Mouse (Mus musculus): ENCODE measurements around the gene Fam117a.
A peak's percentile ranks its signal among the peaks of the same experiment; 100 is the strongest.
"Not testable (repeated sequence)": the region's sequence is repeated elsewhere in the genome, so short reads cannot be mapped to it uniquely, and the experiment has no call there.

Gene Fam117a

GRCm38 (mm10) chr11:95393500-95393816 is 56.6 kb downstream of the Fam117a start:
- DNase-seq (ENCODE audit: low read depth), result no peak

DNA sequence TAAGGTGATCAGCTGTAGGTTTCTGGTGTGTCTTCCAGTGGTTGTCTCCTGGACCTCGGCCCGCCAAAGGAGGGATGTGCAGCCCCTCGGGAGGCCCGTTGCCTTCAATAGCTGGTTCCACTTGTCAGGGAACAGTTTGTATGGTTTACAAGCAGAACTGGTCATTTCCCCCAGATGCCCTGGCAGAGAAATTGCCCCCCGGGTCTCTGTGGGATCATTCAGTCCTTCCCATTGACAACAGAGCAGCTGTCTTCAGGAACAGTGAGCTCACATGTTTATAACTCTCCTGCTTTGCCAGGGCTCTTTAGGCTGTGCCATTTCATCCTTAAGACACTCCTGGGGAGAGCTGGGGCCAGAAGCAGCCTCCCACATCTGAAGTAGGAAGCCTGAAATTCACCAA is 57.3 kb downstream of the Fam117a start:
- no peak for DNase-seq (ENCODE audit: low read depth)

DNA sequence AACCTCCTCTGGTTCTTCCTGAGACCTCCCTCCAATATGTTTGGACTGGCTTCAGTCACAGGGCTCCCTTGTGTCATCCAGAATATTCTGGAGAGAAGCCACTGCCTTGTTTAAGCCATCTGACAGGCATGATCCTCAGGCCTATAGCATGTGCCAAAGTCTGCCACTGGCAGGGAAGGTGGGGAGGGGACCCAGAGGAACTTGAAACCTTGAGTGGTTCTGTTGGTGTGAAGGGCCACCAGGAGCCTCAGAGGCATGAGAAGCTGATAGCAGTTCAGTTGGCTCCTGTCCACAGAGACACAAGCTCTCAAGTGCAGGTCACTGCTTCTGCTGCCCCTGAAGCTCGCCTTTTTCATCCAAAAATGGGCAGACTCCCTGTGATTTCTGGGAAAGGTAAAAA is 59.7 kb downstream of the Fam117a start:
- no peak for DNase-seq (ENCODE audit: low read depth)

- peak; percentile 84 for DNase-seq (ENCODE audit: low read depth)
These were observed 61.3 kb downstream of the Fam117a start for GRCm38 (mm10) chr11:95397843-95398835.

GRCm38 (mm10) chr11:95399520-95400020 is 62.8 kb downstream of the Fam117a start:
- no peak for DNase-seq (ENCODE audit: low read depth)

DNA sequence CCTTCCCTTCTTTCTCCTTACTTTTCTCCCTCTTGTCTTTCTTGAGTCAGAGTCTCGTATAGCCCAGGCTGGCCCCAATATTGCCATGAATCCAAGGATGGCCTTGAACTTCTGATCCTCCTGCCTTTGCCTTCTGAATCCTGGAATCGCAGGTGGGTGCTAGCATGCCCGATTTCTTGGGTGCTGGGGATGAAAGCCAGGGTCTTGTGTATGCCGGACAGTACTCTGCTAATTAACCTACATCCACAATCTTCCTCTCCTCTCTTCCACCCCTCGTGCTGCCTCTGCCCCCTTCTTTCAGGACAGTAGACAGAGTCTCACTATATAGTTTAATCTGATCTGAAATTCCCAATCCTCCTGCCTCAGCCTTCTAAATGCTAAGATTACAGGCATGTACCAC is 64.8 kb downstream of the Fam117a start:
- DNase-seq (ENCODE audit: low read depth), result no peak

DNA sequence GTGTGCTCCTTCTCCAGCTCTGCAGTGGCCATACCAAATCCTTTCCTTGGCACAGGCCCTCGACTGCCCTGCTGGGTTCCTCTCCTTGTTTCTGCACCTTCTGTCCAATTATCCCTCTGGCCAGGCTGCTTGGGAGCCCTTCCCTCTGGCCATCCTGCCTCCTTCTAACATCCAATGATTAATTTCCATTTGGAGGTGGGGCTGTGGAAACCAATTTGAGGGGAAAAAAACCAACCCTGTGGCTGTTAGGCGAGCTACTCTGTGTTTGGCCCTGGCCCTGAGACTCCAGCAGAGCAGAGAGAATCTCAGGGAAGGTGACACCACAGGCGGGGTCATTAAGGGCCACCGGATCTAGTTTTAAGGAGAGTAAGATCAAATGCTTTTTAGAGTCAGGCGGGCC is 65.4 kb downstream of the Fam117a start:
- DNase-seq (ENCODE audit: low read depth), result no peak

GRCm38 (mm10) chr11:95402658-95403101 is 65.9 kb downstream of the Fam117a start:
- no peak for DNase-seq (ENCODE audit: low read depth)

DNA sequence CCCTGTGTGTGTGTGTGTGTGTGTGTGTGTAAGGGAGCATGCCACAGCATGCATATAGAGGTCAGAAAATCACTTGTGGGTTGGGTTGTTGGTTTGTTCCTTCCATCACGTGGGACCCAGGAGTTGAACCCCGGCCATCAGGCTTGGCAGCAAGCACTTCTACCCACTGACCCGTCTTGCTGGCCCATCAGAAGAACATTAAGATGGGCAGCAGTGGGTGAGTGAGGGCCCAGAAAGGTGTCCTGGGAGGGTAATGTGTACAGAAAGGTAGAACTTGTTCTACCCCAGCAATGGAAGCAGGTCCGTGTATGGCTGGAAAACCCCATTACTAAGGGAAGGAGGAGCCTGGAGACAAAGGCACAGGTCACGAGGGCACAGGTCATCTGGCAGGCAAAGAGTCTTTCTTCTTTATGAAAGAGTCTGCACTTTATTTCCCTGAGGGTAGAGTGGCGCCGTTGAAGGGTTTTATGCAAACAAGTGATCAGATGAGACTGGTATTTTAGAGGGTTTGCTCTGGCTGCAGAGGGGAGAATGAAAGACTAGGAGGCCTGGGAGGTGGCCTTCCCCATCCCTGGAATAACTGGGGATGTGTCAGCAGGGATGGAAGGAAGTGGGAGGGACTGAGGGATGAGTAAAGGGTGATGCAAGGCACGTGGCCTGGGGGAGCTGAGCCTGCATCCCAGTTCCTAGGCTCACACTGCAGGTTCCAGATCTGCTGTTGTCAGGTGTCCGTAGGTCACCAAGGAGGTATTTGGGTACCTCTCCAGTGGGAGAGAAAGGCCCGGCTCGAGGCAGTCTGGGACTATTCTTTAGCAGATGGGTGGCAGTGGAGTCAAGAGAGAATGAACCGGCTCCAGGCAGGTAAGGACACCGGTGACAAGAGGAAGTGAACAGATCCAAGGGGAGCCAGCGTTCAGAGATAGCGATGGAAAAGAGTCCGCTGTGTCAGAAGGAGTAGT is 66.8 kb downstream of the Fam117a start:
- no peak for DNase-seq (ENCODE audit: low read depth)

GRCm38 (mm10) chr11:95405771-95406170 is 69.0 kb downstream of the Fam117a start:
- DNase-seq (ENCODE audit: low read depth), result no peak

DNA sequence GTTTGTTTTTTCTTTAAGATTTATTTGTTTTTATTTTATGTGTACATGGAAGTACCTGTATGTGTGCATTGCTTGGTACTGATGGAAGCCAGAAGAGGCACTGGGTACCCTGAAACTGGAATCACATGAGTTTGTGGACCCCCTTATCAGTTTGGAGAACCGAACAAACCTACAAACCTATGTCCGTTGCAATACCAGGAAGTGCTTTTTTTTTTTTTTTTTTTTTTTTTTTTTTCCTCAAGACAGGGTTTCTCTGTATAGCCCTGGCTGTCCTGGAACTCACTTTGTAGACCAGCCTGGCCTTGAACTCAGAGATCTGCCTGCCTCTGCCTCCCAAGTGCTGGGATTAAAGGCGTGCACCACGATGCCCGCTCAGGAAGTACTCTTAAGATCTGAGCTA is 69.6 kb downstream of the Fam117a start:
- not testable (repeated sequence) for DNase-seq (ENCODE audit: low read depth)

- DNase-seq (ENCODE audit: low read depth), result no peak
These were observed 72.8 kb downstream of the Fam117a start for GRCm38 (mm10) chr11:95409450-95410112.

- DNase-seq (ENCODE audit: low read depth), result no peak
These were observed 74.7 kb downstream of the Fam117a start for GRCm38 (mm10) chr11:95411453-95412013.

DNA sequence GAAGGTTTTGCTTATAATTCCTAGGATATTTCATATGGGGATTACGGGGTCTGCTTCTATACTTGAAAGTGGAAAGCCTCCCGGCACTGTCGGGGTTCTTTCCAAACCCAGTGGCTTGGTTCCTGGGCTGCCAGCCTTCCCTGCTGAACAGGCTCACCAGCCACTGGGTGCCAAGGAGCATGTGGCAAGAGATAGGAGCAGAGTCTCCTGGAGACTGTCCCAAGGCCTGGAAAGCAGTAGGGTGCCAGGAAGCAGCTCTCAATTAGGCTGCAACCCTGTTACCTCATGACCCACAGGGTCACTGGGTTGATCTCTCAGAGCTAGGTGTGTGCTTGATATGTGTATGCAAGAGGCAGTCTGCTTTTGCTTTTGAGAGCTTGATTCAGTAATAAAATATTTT is 75.8 kb downstream of the Fam117a start:
- DNase-seq (ENCODE audit: low read depth), result no peak

DNA sequence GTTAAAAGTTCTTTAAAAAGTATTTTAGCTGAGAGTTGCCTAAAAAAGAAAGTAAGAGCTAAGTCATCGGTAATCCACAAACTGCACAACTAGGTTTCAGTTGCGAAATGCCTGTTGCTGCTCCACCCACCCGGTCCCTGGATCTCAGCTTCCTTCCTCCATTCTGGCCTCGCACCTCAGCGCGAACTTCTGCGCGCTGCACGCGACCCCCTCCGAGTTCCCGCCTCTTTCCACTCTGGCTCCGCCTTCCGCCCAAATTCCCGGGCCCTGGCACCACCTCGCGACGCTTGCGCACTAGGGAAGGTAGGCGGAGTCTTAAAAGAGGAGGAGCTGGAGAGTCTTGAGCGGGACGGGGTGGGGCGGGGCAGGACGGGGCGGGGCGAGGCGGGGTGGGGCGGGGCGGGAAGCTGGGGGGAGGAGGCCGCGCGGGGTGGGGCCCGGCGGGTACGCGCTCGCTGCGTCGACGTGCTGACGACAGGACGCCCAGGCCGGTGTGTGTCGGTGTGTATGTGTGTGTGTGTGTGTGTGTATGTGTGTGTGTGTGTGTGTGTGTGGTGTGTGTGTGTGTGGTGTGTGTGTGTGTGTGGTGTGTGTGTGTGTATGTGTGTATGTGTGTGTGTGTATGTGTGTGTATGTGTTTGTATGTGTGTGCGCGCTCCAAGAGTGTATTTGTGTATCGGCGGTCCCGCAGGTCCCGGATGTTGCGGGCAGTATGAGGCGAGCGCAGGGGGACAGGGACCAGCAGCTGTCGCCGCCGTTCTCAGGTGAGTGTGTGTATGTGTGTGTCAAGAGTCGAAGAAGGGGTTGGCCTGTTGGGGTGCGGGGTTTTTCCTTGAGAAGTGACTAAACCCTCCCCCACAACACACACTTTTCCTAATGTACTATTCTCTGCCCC is 77.1 kb downstream of the Fam117a start, which contains the start of gene Spop:
TSS of gene Spop (plus strand) at position 440 of the 895 bp plus-strand sequence.
- peak; percentile 99 for DNase-seq (ENCODE audit: low read depth)

- peak; percentile 98 for DNase-seq (ENCODE audit: low read depth)
These were observed 77.8 kb downstream of the Fam117a start for GRCm38 (mm10) chr11:95414536-95415161.

DNA sequence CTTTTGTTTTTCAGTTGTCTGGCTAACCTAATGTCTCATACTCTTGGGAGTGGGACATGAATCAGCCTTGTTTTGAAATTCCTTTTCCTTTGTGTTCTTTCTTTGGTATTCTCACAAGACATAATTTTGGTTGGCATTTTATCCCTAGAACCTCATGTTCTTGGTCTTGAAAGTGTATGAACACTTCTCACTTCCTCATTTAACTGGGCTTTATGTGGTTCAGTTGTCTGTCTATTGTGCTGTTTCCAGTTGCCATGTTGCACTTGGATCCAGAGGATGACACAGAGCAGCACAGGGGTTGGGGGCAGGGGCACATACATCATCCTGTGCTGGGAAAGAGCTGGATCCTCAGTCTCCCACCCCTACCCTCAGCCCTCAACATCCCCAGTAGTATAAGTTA is 79.1 kb downstream of the Fam117a start:
- DNase-seq (ENCODE audit: low read depth), result no peak

GRCm38 (mm10) chr11:95417341-95417740 is 80.5 kb downstream of the Fam117a start:
- DNase-seq (ENCODE audit: low read depth), result no peak

GRCm38 (mm10) chr11:95420880-95421435 is 84.1 kb downstream of the Fam117a start:
- DNase-seq (ENCODE audit: low read depth), result no peak

DNA sequence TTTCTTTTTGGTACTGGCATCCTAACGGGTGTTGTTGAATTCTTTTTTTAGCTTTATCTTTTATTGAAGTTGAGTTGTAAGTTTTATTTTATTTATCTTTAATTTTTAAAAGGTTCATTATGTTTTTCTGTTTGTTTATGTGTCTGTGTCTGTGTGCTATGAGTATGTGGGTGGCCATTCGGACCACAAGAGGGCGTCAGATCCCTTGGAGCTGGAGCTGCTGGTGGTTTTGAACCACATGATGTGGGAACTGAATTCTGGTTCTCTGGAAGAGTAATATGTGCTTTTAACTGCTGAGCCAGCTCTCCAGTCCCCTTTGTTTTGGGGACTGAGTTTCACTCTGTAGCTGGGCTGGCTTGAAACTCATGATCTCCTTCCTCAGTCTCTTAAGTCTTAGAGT is 86.7 kb downstream of the Fam117a start:
- DNase-seq (ENCODE audit: low read depth), result peak; percentile 21

All from induced T-regulatory cell, adult 2 months (primary cell).